Mouse (Mus musculus): ENCODE measurements around the gene Yif1b. TPM values are rescaled to one million over a fixed set of nuclear protein-coding genes. Genes with fewer than 3 reads are reported as not detected.

Gene Yif1b
- polyA plus RNA-seq, 1 experiment from 2014 or later = 83.4 TPM

DNA sequence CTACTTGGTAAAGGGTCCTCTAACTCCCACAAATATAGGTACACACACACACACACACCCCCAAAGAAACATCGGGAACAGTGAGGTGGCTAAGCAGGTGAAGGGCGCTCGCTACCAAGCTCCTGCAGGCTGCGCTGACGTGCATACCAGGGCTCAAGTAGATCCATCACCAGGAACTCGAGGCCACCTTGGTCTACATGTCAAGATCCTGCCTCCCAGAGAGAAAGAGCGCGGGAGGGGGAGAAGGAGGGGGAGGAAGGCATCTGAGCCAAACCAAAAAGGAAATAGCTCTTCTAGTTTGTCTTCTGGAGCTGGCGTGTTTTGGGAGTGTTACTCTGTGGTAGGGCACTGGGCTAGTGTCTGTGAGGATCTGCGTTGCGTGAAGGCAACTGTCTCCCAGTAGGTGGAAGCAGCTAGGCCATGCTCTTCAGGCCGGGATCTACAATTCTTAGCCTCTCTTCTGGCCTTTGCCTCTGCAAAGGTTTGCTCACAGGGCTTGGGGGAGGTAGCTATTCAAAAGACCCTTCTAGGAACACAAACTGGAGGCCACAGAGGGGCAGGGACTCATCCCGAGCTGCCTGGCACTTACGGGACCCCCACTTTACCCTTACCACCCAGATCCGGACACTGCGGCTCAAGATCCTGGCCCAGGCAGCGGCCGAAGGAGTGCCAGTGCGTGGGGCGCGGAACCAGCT is 8.6 kb downstream of the Yif1b start:
- Histone ChIP-seq H3K27ac (no peak overlapping the region), H3K4me3 (no peak overlapping the region), H3K4me2 (replicated peaks) (no peak overlapping the region), H3K27me3 (peaks cover 19% of the 10 kb centered on the region), H3K36me3 (peaks cover 17% of the 10 kb centered on the region), H3K9me3 (replicated peaks) (no peaks in the 10 kb centered on the region), H3K9ac (no peak overlapping the region), H3K4me1 (peaks cover 4% of the 10 kb centered on the region; the same call in 1 of the 2 replicates)
- 87% methylated on average over 21 of the region's 21 CpGs for WGBS
- no peak for ATAC-seq (ENCODE audit: low FRiP score)

DNA sequence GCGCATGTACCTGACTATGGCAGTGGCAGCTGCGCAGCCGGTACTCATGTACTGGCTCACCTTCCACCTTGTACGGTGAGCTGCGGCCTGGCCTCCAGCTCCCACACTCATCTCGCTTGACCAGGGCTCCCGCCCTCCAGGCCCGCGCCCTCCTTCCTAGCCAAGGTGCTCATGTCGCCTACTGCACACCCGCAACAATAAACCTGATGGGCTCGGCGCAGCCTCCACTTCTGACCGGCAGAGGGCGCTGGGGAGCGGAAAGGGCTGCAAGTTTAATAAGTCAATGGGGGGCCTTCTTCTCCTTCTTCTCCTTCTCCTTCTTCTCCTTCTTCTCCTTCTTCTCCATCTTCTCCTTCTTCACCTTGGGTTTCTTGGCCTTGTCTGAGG is 9.2 kb downstream of the Yif1b start:
- peaks cover 4% of the 10 kb centered on the region; the same call in 1 of the 2 replicates for H3K4me1 ChIP-seq
- H3K9me3 ChIP-seq (replicated peaks) = no peaks in the 10 kb centered on the region
- ATAC-seq (ENCODE audit: low FRiP score) = no peak
- WGBS = 30% methylated on average over 16 of the region's 16 CpGs
- H3K27ac ChIP-seq = no peak overlapping the region
- H3K36me3 ChIP-seq = peaks cover 17% of the 10 kb centered on the region
- H3K4me3 ChIP-seq = peak overlapping the region; percentile 4; the same call in 1 of the 2 replicates
- peak overlapping the region; percentile 45 for H3K4me2 ChIP-seq (replicated peaks)
- peaks cover 19% of the 10 kb centered on the region for H3K27me3 ChIP-seq
- no peak overlapping the region for H3K9ac ChIP-seq

DNA sequence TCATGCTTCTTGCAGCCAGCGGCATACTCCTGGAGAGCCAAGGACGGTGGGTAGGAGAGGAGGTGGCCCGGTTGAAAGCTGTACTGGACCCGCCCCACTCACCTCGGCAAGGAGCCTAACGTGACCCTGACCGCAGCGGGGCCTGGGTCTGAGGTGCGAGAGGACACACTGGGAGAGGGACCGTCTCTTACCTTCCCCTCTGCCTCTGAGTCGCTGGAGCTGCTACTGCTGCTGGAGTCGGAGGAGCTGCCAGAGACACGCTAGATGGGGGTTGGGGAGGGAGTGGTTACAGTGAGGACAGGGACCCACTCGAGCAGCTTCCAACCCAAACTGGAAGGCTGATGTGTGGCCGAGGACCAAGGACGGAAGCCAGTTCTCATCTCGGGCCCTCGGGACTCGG is 9.6 kb downstream of the Yif1b start:
- ATAC-seq (ENCODE audit: low FRiP score) = 0 out of 2 replicates have a peak, but pooled peaks have one; percentile 14
- H3K4me1 ChIP-seq = peaks cover 4% of the 10 kb centered on the region; the same call in 1 of the 2 replicates
- no peaks in the 10 kb centered on the region for H3K9me3 ChIP-seq (replicated peaks)
- peak overlapping the region; percentile 45 for H3K4me2 ChIP-seq (replicated peaks)
- no peak overlapping the region for H3K27ac ChIP-seq
- peaks cover 17% of the 10 kb centered on the region for H3K36me3 ChIP-seq
- 13% methylated on average over 19 of the region's 19 CpGs for WGBS
- H3K4me3 ChIP-seq = peak overlapping the region; percentile 4
- H3K9ac ChIP-seq = peak overlapping the region; percentile 36
- peaks cover 19% of the 10 kb centered on the region for H3K27me3 ChIP-seq

DNA sequence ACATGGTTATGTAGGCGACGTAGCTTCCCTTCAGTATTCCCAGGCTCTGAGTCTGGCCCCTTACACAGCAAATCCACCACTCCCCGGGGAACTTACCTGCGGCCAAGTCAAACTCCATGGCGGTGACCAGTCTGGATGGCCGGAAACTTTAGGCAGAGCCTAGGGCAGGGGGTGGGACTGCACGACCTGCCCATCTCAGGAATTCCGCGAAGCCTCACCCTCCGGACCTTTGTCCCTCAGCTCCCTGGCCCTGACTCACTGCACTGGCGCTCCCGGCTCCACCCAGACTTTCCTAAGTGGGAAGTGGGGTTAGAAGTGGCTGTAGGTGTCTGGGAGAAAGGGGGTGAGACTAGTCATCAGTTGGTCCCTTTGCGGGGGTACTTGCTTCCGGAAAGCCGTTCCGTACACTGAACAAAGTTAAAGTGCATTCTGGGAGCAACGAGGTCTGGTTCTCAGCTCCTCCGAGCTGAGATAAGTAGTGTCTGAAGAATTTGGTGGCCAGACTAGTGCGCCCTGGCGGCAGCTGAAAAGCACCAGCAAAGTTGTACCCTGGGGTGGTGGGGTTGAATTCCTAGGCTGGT is 10.2 kb downstream of the Yif1b start, which contains the start of gene 2200002D01Rik:
Gene 2200002D01Rik, minus strand, starts transcription at position 206 of the 581 bp plus-strand sequence.
- ATAC-seq (ENCODE audit: low FRiP score) = no peak
- Histone ChIP-seq H3K4me1 (peaks cover 4% of the 10 kb centered on the region; the same call in 1 of the 2 replicates), H3K27ac (no peak within 1 kb of the TSS), H3K9ac (peak within 1 kb of the TSS; percentile 36), H3K27me3 (peaks cover 19% of the 10 kb centered on the region), H3K4me3 (peak within 1 kb of the TSS; percentile 4), H3K9me3 (replicated peaks) (no peaks in the 10 kb centered on the region), H3K4me2 (replicated peaks) (peak within 1 kb of the TSS; percentile 45), H3K36me3 (peaks cover 17% of the 10 kb centered on the region)
- 10% methylated on average over 20 of the region's 20 CpGs for WGBS

DNA sequence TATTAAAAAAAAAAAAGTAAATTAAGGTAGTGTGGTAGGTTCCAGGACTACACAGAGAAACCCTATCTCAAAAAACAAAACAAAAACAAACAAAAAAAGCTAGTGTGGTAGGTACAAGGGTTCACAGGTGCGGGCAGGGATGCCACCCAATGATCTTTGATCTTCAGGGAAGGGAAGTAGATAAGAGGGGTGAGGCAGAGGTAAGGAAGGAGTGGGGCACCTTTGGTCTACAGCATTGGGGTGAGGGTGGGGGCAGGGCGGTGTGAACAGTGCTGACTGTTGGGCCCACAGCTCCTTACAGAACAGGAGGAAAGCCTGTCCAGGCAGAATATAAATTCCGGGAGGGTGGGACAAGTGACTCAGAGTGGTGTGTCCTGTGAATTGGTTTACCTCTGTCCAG is 13.0 kb downstream of the Yif1b start:
- peaks cover 1% of the 10 kb centered on the region for H3K36me3 ChIP-seq
- H3K9ac ChIP-seq = no peak overlapping the region
- H3K4me3 ChIP-seq = no peak overlapping the region
- no peak for ATAC-seq (ENCODE audit: low FRiP score)
- H3K9me3 ChIP-seq (replicated peaks) = no peaks in the 10 kb centered on the region
- peaks cover 19% of the 10 kb centered on the region for H3K27me3 ChIP-seq
- peaks cover 4% of the 10 kb centered on the region; the same call in 1 of the 2 replicates for H3K4me1 ChIP-seq
- WGBS = 74% methylated on average over 3 of the region's 3 CpGs
- no peak overlapping the region for H3K27ac ChIP-seq
- H3K4me2 ChIP-seq (replicated peaks) = no peak overlapping the region

DNA sequence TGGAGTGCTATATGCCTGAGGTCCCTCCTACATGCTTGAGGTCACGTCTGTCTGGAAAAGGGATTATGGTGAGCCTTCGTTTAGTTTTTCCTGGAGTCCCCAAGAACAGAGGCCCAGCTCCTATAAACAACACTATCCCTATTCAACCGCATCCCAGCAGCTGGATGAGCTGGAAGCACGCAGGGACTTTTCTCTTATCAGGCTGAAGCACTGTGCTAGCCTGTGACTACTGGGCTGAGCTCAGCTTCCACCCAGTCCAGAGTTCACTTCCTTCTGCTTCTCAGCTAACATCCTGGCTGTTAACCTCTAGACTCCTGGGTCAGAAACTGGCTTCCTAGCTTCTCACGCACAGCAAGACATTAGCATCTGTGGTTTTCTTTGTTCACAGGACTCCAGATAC is 15.7 kb downstream of the Yif1b start:
- H3K4me3 ChIP-seq = no peak overlapping the region
- H3K36me3 ChIP-seq = no peaks in the 10 kb centered on the region
- peaks cover 7% of the 10 kb centered on the region for H3K4me1 ChIP-seq
- no peak overlapping the region for H3K27ac ChIP-seq
- no peak for ATAC-seq (ENCODE audit: low FRiP score)
- no peaks in the 10 kb centered on the region for H3K9me3 ChIP-seq (replicated peaks)
- 62% methylated on average over 5 of the region's 5 CpGs for WGBS
- H3K9ac ChIP-seq = no peak overlapping the region
- H3K27me3 ChIP-seq = peaks cover 5% of the 10 kb centered on the region
- no peak overlapping the region for H3K4me2 ChIP-seq (replicated peaks)

DNA sequence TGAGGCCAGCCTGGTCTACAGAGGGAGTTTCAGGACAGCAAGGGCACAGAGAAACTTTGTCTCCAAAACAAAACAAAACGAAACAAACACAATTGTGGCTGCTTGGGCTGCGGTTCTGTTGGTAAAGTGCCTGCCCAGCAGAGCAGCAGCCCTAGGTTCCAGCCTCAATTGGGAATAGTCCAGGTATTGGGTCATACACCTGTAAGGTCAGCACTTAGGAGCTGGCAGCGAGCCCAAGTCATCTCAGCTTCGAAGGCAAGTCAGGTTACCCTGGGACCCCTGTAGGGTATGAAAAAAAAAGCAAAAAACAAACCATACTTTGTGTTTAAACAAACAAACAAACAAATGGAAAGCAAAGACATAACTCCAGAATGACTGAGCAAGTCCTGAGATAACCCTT is 17.7 kb downstream of the Yif1b start:
- Histone ChIP-seq H3K27ac (no peak overlapping the region), H3K4me2 (replicated peaks) (no peak overlapping the region), H3K4me1 (peaks cover 21% of the 10 kb centered on the region), H3K27me3 (no peaks in the 10 kb centered on the region), H3K9ac (no peak overlapping the region), H3K9me3 (replicated peaks) (no peaks in the 10 kb centered on the region), H3K4me3 (no peak overlapping the region), H3K36me3 (no peaks in the 10 kb centered on the region)
- WGBS = 85% methylated on average over 4 of the region's 4 CpGs
- ATAC-seq (ENCODE audit: low FRiP score) = no peak

DNA sequence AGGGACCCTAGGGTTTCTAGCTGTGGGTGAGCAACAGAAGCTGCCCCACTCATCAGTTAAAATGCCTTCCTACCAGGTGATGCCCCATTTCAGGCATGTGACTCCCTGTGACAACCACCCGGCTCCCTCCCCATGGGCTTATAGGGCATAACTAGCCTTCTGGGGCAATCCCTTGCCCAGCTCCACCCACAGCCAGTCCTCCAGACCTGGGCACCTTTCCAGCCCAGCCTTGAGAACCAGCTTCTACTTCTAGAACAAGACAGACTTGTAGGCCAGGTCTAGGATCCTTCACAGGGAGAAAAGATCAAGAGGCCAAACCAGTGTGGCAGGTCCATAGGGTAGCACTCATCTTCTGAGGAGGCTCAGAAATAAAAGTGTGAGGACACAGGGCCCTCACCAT is 19.2 kb downstream of the Yif1b start:
- ATAC-seq (ENCODE audit: low FRiP score) = no peak
- Histone ChIP-seq H3K4me3 (no peak overlapping the region), H3K4me1 (peaks cover 21% of the 10 kb centered on the region), H3K36me3 (no peaks in the 10 kb centered on the region), H3K9ac (no peak overlapping the region), H3K4me2 (replicated peaks) (no peak overlapping the region), H3K9me3 (replicated peaks) (no peaks in the 10 kb centered on the region), H3K27me3 (no peaks in the 10 kb centered on the region), H3K27ac (no peak overlapping the region)
- 94% methylated on average over 1 of the region's 1 CpGs for WGBS

DNA sequence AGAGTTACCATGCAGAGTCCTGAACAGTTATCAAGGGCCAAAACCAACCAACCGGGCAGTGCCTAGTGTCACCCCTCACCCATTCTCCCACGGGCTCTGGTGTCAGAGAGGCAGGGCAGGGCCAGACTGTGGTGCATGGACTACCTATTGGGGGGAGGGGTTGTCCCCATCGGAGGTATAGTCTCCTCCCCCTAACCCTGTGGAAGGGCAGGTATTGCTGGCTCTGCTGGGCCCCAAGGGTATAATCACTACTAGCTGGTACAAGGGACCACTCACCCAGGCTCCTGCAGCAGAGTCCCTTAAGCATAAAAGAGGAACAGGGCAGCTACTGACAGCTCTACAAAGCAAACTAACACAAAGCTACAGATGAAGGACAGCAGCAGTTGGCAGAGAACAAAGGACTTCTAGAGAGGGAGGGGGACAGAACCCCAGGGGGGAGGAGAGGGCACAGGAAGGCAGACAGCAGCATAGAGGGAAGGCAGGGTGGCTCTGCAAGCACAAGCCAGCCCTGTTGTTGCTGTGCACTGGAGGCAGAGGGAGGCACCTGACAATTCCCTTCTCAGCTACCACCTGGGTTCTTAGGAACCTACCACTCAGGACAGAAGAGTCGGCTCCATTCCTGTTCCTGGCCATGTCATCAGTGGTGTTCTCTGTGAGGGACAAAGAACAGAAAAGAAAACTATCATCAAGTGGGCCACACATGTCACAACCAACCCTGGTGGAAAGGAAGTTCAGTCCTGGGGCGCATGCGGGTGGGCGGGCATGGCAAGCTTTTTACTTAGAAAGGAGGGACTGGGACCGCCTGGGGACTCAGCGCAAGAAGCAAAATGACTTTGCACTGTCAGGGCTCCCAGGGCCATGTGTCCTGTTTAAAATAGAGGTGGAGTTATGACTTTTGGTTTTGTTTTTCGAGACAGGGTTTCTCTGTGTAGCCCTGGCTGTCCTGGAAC is 21.9 kb downstream of the Yif1b start:
- Histone ChIP-seq H3K9me3 (replicated peaks) (no peaks in the 10 kb centered on the region), H3K9ac (no peak overlapping the region), H3K27ac (no peak overlapping the region), H3K4me1 (peaks cover 21% of the 10 kb centered on the region), H3K4me2 (replicated peaks) (no peak overlapping the region), H3K36me3 (no peaks in the 10 kb centered on the region), H3K4me3 (no peak overlapping the region), H3K27me3 (no peaks in the 10 kb centered on the region)
- peak; percentile 62 for ATAC-seq (ENCODE audit: low FRiP score)
- WGBS = 50% methylated on average over 10 of the region's 10 CpGs

DNA sequence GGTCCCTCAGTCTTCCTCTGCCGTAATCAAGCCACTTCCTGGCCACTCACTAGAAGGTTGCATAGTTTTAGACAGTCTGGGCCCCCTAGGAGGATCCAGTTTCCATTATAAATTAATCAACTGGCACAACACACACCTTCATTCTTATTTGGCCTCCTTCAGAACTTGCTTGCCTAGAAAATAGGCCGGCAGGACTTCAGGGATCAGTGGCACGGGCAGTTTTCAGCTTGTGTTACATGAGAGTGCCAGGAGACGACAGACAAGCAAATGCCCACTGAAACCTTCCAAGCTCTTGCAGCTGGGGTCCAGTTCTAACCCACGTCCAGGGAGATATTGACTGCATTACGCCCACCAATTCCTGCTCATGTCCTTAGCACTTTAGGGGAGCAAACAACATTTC is 24.0 kb downstream of the Yif1b start:
- Histone ChIP-seq H3K27me3 (no peaks in the 10 kb centered on the region), H3K9me3 (replicated peaks) (no peaks in the 10 kb centered on the region), H3K4me1 (peaks cover 23% of the 10 kb centered on the region), H3K9ac (no peak overlapping the region), H3K36me3 (no peaks in the 10 kb centered on the region), H3K4me2 (replicated peaks) (no peak overlapping the region), H3K4me3 (no peak overlapping the region), H3K27ac (no peak overlapping the region)
- ATAC-seq (ENCODE audit: low FRiP score) = no peak
- 80% methylated on average over 6 of the region's 6 CpGs for WGBS

DNA sequence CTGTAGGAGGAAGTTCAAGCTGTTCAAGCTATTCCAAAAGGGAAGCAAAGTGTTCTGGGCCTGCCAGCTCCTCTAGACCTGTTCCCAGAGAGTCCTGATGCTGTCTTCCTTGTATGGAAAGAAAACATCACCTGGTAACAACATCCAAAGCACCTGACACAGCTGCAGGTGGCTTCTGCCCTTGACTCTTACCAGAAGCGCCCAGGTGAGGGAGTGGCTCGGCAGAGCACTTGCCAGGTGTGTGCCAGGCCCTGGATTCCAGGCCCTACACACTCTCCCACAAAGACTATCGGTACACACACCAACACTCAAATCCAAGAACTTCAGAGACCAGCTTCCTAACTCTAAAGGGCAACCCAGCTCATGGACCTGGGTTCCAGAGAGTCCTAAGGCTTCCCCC is 25.7 kb downstream of the Yif1b start:
- Histone ChIP-seq H3K27me3 (no peaks in the 10 kb centered on the region), H3K27ac (no peak overlapping the region), H3K36me3 (no peaks in the 10 kb centered on the region), H3K4me2 (replicated peaks) (no peak overlapping the region), H3K9ac (no peak overlapping the region), H3K9me3 (replicated peaks) (no peaks in the 10 kb centered on the region), H3K4me3 (no peak overlapping the region), H3K4me1 (peaks cover 16% of the 10 kb centered on the region)
- WGBS = 94% methylated on average over 3 of the region's 3 CpGs
- ATAC-seq (ENCODE audit: low FRiP score) = no peak

DNA sequence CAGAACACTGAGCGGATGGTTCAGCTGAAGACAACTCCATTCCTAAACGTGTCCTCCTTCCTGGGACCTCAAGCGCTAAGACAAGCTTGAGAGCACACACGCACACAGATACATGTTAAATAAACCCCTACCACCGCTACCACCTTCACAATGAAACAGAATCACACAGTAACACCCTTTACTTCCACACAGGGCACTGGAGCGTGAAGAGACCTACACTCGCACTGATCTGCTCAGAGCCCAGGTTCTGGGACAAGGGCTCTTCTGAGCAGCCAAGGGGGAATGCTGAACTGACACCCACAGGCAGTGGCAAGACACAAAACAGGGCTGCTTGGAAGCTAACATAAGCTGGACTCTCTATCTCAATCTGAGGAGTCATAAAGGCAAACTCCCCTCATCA is 27.5 kb downstream of the Yif1b start:
- Histone ChIP-seq H3K4me3 (no peak overlapping the region), H3K9ac (no peak overlapping the region), H3K27me3 (no peaks in the 10 kb centered on the region), H3K9me3 (replicated peaks) (no peaks in the 10 kb centered on the region), H3K36me3 (no peaks in the 10 kb centered on the region), H3K27ac (no peak overlapping the region), H3K4me1 (0 out of 2 replicates have a peak, but pooled peaks cover 2% of the 10 kb centered on the region), H3K4me2 (replicated peaks) (no peak overlapping the region)
- 70% methylated on average over 7 of the region's 7 CpGs for WGBS
- no peak for ATAC-seq (ENCODE audit: low FRiP score)

All from hindbrain, embryonic 12.5 days (tissue).